8 mouse cellular contexts compared by ENCODE assay signal in genomic region chr1:99772183-99772582, GRCm38 (mm10). TPM values are rescaled to one million over a fixed set of nuclear protein-coding genes. Genes with fewer than 3 reads are reported as not detected.
DNase-seq lines count a peak whose midpoint lies in the region; ATAC-seq lines count a peak whose summit lies in the region.

No protein-coding gene starts in this region.

- DNase-seq in thymus, postnatal 4 days: peak; percentile 40
- DNase-seq in thymus, adult 18-20 months: no peak
- peak; percentile 94 for DNase-seq in embryo, embryonic 10 days (ENCODE audit: low spot score)
- peak; percentile 62 for DNase-seq in kidney, postnatal 14 days
- DNase-seq in liver, embryonic 11.5 days (ENCODE audit: low spot score): peak; percentile 48
- peak; percentile 38 for DNase-seq in ovary, postnatal 10 days (ENCODE audit: low spot score)

- no peak overlapping the region for H3K9ac ChIP-seq in heart, embryonic 12.5 days
- no peak overlapping the region for H3K9ac ChIP-seq in liver, embryonic 11.5 days (ENCODE audit: low read depth, low read length)

- ATAC-seq in heart, embryonic 12.5 days (ENCODE audit: insufficient number of reproducible peaks, low FRiP score): no peak
- peak; percentile 65; the same call in 1 of the 2 replicates for ATAC-seq in liver, embryonic 11.5 days (replicated peaks; ENCODE audit: low FRiP score)
- no peak for ATAC-seq in inflammation-experienced regulatory T-cells, adult 6 months

- H3K27ac ChIP-seq in heart, embryonic 12.5 days (ENCODE audit: poor library complexity, severe bottlenecking): no peak overlapping the region
- H3K27ac ChIP-seq in liver, embryonic 11.5 days (ENCODE audit: low read depth, low read length): no peak overlapping the region

- no peaks in the 10 kb centered on the region for H3K9me3 ChIP-seq in heart, embryonic 12.5 days (replicated peaks)
- no peaks in the 10 kb centered on the region for H3K9me3 ChIP-seq in liver, embryonic 11.5 days (ENCODE audit: control insufficient read depth, low read length)

- H3K4me1 ChIP-seq in heart, embryonic 12.5 days (replicated peaks): no peaks in the 10 kb centered on the region
- H3K4me1 ChIP-seq in liver, embryonic 11.5 days (replicated peaks; ENCODE audit: control insufficient read depth, insufficient read depth, low read length): no peaks in the 10 kb centered on the region

- no peaks in the 10 kb centered on the region; the same call in 1 of the 2 replicates for H3K27me3 ChIP-seq in heart, embryonic 12.5 days (replicated peaks)
- H3K27me3 ChIP-seq in liver, embryonic 11.5 days (replicated peaks; ENCODE audit: control insufficient read depth, insufficient read depth, low read length): no peaks in the 10 kb centered on the region

- peak overlapping the region; percentile 58 for H3K4me2 ChIP-seq in heart, embryonic 12.5 days
- H3K4me2 ChIP-seq in liver, embryonic 11.5 days: no peak overlapping the region

- no peaks in the 10 kb centered on the region for H3K36me3 ChIP-seq in heart, embryonic 12.5 days
- no peaks in the 10 kb centered on the region for H3K36me3 ChIP-seq in liver, embryonic 11.5 days (ENCODE audit: control insufficient read depth, insufficient read depth, low read length)

- under 1% methylated on average over 19 of the region's 19 CpGs for WGBS in heart, embryonic 12.5 days
- 2% methylated on average over 19 of the region's 19 CpGs for WGBS in liver, embryonic 11.5 days

- 0 out of 2 replicates have a peak overlapping the region, but pooled peaks have one; percentile 15 for H3K4me3 ChIP-seq in heart, embryonic 12.5 days
- no peak overlapping the region for H3K4me3 ChIP-seq in liver, embryonic 11.5 days (ENCODE audit: low read depth, low read length)

RNA-seq across cellular contexts. Expression of gene Cntnap5b, which starts 0.4 kb away (rescaled TPM):
- polyA plus RNA-seq in heart, embryonic 12.5 days (2016; fragmentation: Nextera tagmentation; extraction: Ambion mirVana): not detected in 2 replicates
- polyA plus RNA-seq in liver, embryonic 11.5 days (2014; fragmentation: Nextera tagmentation; extraction: Ambion mirVana): not detected in 2 replicates
- polyA plus RNA-seq in inflammation-experienced regulatory T-cells, adult 6 months (2017; shearing (Covaris generic)): not detected

Comparison
In these comparisons a context has a peak if more than half of its experiments do, and no peak if none do; other contexts are left out.
1. DNase-seq: peak in thymus, postnatal 4 days (single experiment), embryo, embryonic 10 days (single experiment), kidney, postnatal 14 days (single experiment), liver, embryonic 11.5 days (single experiment) and ovary, postnatal 10 days (single experiment); none in thymus, adult 18-20 months (0 of 2).